Mouse (Mus musculus) limb, embryonic 14.5 days (tissue): ENCODE results near the gene Twsg1. TPM values are rescaled to one million over a fixed set of nuclear protein-coding genes. Genes with fewer than 3 reads are reported as not detected.

Source experiments
- ATAC-seq: fragments of 200-750 bp; cut with Nextera tagmentation; 2 replicates; pipeline ENCODE4 v1.8.0; 2017; ENCODE audit warnings: low read depth, moderate number of reproducible peaks, moderate TSS enrichment; ENCODE audit not compliant: low FRiP score
- DNase-seq: peaks from one replicate; pipeline ENCODE4 v3.0.0-alpha.2; 2015; ENCODE audit warnings: low spot score
- H3K27ac ChIP-seq: fragments of 300-500 bp; sonication (generic); replicated peaks from 2 replicates; pipeline ENCODE4 v1.5.1; 2014; ENCODE audit warnings: low read depth, mild to moderate bottlenecking, low read length, moderate library complexity, mixed read lengths
- H3K27me3 ChIP-seq: fragments of 300-500 bp; sonication (generic); 2 replicates; pipeline ENCODE4 v1.6.1; 2014; ENCODE audit warnings: low read length, mixed read lengths; ENCODE audit not compliant: control insufficient read depth, insufficient read depth
- H3K36me3 ChIP-seq: fragments of 300-500 bp; sonication (generic); 2 replicates; pipeline ENCODE4 v1.6.1; 2014; ENCODE audit warnings: mild to moderate bottlenecking, low read length, moderate library complexity, mixed read lengths; ENCODE audit not compliant: control insufficient read depth, insufficient read depth
- H3K4me1 ChIP-seq: fragments of 300-500 bp; sonication (generic); 2 replicates; pipeline ENCODE4 v1.6.1; 2014; ENCODE audit warnings: antibody characterized with exemption, low read length, mixed read lengths; ENCODE audit not compliant: control insufficient read depth, insufficient read depth
- H3K4me2 ChIP-seq: fragments of 300-500 bp; sonication (generic); replicated peaks from 2 replicates; pipeline ENCODE4 v1.6.1; 2014; ENCODE audit warnings: low read depth, mild to moderate bottlenecking, low read length, moderate library complexity; ENCODE audit not compliant: severe bottlenecking
- H3K4me3 ChIP-seq: fragments of 300-500 bp; sonication (generic); replicated peaks from 2 replicates; pipeline ENCODE4 v1.5.1; 2014; ENCODE audit warnings: low read length
- H3K9ac ChIP-seq: fragments of 300-500 bp; sonication (generic); 2 replicates; pipeline ENCODE4 v1.6.1; 2014; ENCODE audit warnings: mild to moderate bottlenecking, low read depth, low read length, moderate library complexity; ENCODE audit not compliant: severe bottlenecking
- H3K9me3 ChIP-seq: fragments of 300-500 bp; sonication (generic); 2 replicates; pipeline ENCODE4 v1.6.1; 2016; ENCODE audit warnings: low read length; ENCODE audit not compliant: control insufficient read depth
- POLR2A ChIP-seq: fragments of 200-500 bp; IDR thresholded peaks from 2 replicates; pipeline ENCODE4 v1.8.0; 2012; ENCODE audit warnings: inconsistent platforms, mild to moderate bottlenecking, moderate library complexity, borderline replicate concordance; ENCODE audit not compliant: insufficient read depth, insufficient read length; ENCODE audit errors: extremely low read depth
- WGBS: fragments of 180-500 bp; shearing (Covaris S2); extraction: QIAGEN DNeasy Blood & Tissue Kit; methylation state at CpG from one replicate; pipeline ENCODE4 v1.1.7; 2014; 5-methylcytosine and 5-hydroxymethylcytosine counted together
- polyA plus RNA-seq, 2 experiments: library from polyadenylated mRNA; depleted of rRNA in 1 of 2; stranded (reverse) in 1 of 2; unstranded in 1 of 2; fragments of >200 nt; fragmentation: Nextera tagmentation in 1 of 2; extraction: Ambion mirVana in 1 of 2; gene quantifications; 2 replicates each; pipeline versions ENCODE4 v1.2.1 to v1.2.3; 2012 to 2014

Gene Twsg1
- polyA plus RNA-seq, 2 experiments, result 91.8 to 158 TPM

- Histone ChIP-seq H3K27me3 (no peaks in the 10 kb centered on the region), H3K27ac (no peak overlapping the region), H3K4me2 (no peak overlapping the region), H3K4me3 (no peak overlapping the region), H3K36me3 (peaks cover 34% of the 10 kb centered on the region), H3K4me1 (no peaks in the 10 kb centered on the region), H3K9me3 (no peaks in the 10 kb centered on the region), H3K9ac (no peak overlapping the region)
- no peak for DNase-seq
- no peak for TF ChIP-seq POLR2A
- WGBS, result 92% methylated on average over 2 of the region's 2 CpGs
- ATAC-seq, result no peak
Measured at GRCm38 (mm10) chr17:65933741-65934140, 17.3 kb downstream of the Twsg1 start.

GRCm38 (mm10) chr17:65931525-65931924, 19.5 kb downstream of the Twsg1 start:
- Histone ChIP-seq H3K4me2 (no peak overlapping the region), H3K9me3 (no peaks in the 10 kb centered on the region), H3K27me3 (no peaks in the 10 kb centered on the region), H3K27ac (no peak overlapping the region), H3K9ac (no peak overlapping the region), H3K4me1 (no peaks in the 10 kb centered on the region), H3K36me3 (peaks cover 38% of the 10 kb centered on the region), H3K4me3 (no peak overlapping the region)
- WGBS, result 59% methylated on average over 6 of the region's 6 CpGs
- no peak for DNase-seq
- no peak for TF ChIP-seq POLR2A
- no peak for ATAC-seq

GRCm38 (mm10) chr17:65930960-65931359, 20.1 kb downstream of the Twsg1 start:
- TF ChIP-seq POLR2A, result no peak
- no peaks in the 10 kb centered on the region for H3K9me3 ChIP-seq
- H3K27me3 ChIP-seq, result no peaks in the 10 kb centered on the region
- H3K4me1 ChIP-seq, result no peaks in the 10 kb centered on the region
- no peak overlapping the region for H3K9ac ChIP-seq
- no peak overlapping the region for H3K27ac ChIP-seq
- peaks cover 44% of the 10 kb centered on the region for H3K36me3 ChIP-seq
- 67% methylated on average over 6 of the region's 6 CpGs for WGBS
- DNase-seq, result peak; percentile 65
- peak; percentile 63 for ATAC-seq
- no peak overlapping the region for H3K4me2 ChIP-seq
- no peak overlapping the region for H3K4me3 ChIP-seq

GRCm38 (mm10) chr17:65930158-65930826, 20.7 kb downstream of the Twsg1 start:
- ATAC-seq (no peak), DNase-seq (no peak)
- Histone ChIP-seq H3K9ac (no peak overlapping the region), H3K9me3 (no peaks in the 10 kb centered on the region), H3K27ac (no peak overlapping the region), H3K4me2 (no peak overlapping the region), H3K4me1 (no peaks in the 10 kb centered on the region), H3K36me3 (peaks cover 51% of the 10 kb centered on the region), H3K4me3 (no peak overlapping the region), H3K27me3 (no peaks in the 10 kb centered on the region)
- WGBS, result 88% methylated on average over 7 of the region's 7 CpGs
- no peak for TF ChIP-seq POLR2A

- peaks cover 56% of the 10 kb centered on the region for H3K36me3 ChIP-seq
- TF ChIP-seq POLR2A, result no peak
Measured at GRCm38 (mm10) chr17:65929319-65929978, 21.6 kb downstream of the Twsg1 start.

GRCm38 (mm10) chr17:65927077-65927476, 23.9 kb downstream of the Twsg1 start:
- TF ChIP-seq POLR2A, result no peak
- H3K4me3 ChIP-seq, result no peak overlapping the region
- 65% methylated on average over 4 of the region's 4 CpGs for WGBS
- H3K27me3 ChIP-seq, result no peaks in the 10 kb centered on the region
- no peak overlapping the region for H3K4me2 ChIP-seq
- H3K4me1 ChIP-seq, result no peaks in the 10 kb centered on the region
- no peak for DNase-seq
- ATAC-seq, result no peak
- peaks cover 60% of the 10 kb centered on the region for H3K36me3 ChIP-seq
- H3K27ac ChIP-seq, result no peak overlapping the region
- H3K9ac ChIP-seq, result no peak overlapping the region
- H3K9me3 ChIP-seq, result no peaks in the 10 kb centered on the region

More at GRCm38 (mm10) chr17:65929319-65929978, 21.6 kb downstream of the Twsg1 start:
- no peak overlapping the region for H3K27ac ChIP-seq
- H3K9ac ChIP-seq, result no peak overlapping the region
- ATAC-seq, result no peak
- H3K9me3 ChIP-seq, result no peaks in the 10 kb centered on the region
- H3K4me1 ChIP-seq, result no peaks in the 10 kb centered on the region
- 85% methylated on average over 22 of the region's 22 CpGs for WGBS
- H3K27me3 ChIP-seq, result no peaks in the 10 kb centered on the region
- H3K4me3 ChIP-seq, result no peak overlapping the region
- no peak for DNase-seq
- H3K4me2 ChIP-seq, result no peak overlapping the region
